Mouse (Mus musculus): Measurements from ENCODE around the gene Lrp1. TPM values are rescaled to one million over a fixed set of nuclear protein-coding genes. Genes with fewer than 3 reads are reported as not detected.

Gene Lrp1
- polyA plus RNA-seq, 1 experiment from 2014 or later, result 55.5 TPM

DNA sequence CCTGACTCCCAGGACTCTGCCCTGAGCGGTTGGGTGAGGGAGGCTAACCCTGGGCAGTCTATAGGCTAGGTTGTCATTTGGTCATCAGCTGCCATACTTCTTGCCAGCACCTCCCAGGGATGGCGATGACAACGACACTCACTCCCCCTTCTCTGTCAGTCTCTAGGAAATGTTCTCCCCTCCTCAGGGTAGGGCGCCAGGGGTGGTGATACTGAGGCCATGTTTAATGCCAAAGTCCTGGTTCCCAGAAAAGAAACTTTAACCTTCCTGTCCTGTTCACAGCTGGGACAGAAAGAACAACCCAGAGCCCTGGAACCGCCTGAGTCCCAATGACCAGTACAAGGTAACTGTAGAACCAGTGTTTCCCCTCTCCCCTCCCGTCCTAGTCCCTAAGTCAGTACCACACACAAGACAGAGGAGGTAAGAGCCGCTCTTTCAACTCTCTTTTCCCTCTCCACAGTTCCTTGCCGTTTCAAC lies 104.9 kb downstream of the Lrp1 start:
- Histone ChIP-seq H3K9me3 (replicated peaks; ENCODE audit: control insufficient read depth, low read length) (no peaks in the 10 kb centered on the region), H3K4me1 (ENCODE audit: control insufficient read depth, insufficient read depth, low read length) (peaks cover 32% of the 10 kb centered on the region), H3K4me2 (ENCODE audit: low read depth, low read length) (peak overlapping the region; percentile 36; the same call in 1 of the 2 replicates), H3K36me3 (replicated peaks; ENCODE audit: control insufficient read depth, insufficient read depth, low read depth, low read length) (no peaks in the 10 kb centered on the region; the same call in 1 of the 2 replicates), H3K27me3 (ENCODE audit: control insufficient read depth, insufficient read depth, low read length) (peaks cover 37% of the 10 kb centered on the region), H3K4me3 (ENCODE audit: low read depth, low read length) (no peak overlapping the region; the same call in 1 of the 2 replicates), H3K9ac (replicated peaks; ENCODE audit: low read length) (no peak overlapping the region; the same call in 1 of the 2 replicates), H3K27ac (replicated peaks; ENCODE audit: low read depth, low read length) (no peak overlapping the region)
- 17% methylated on average over 8 of the region's 8 CpGs for WGBS
- ATAC-seq (replicated peaks; ENCODE audit: insufficient number of reproducible peaks, low FRiP score, low TSS enrichment, low read depth) (no peak), DNase-seq (ENCODE audit: low spot score) (no peak)

DNA sequence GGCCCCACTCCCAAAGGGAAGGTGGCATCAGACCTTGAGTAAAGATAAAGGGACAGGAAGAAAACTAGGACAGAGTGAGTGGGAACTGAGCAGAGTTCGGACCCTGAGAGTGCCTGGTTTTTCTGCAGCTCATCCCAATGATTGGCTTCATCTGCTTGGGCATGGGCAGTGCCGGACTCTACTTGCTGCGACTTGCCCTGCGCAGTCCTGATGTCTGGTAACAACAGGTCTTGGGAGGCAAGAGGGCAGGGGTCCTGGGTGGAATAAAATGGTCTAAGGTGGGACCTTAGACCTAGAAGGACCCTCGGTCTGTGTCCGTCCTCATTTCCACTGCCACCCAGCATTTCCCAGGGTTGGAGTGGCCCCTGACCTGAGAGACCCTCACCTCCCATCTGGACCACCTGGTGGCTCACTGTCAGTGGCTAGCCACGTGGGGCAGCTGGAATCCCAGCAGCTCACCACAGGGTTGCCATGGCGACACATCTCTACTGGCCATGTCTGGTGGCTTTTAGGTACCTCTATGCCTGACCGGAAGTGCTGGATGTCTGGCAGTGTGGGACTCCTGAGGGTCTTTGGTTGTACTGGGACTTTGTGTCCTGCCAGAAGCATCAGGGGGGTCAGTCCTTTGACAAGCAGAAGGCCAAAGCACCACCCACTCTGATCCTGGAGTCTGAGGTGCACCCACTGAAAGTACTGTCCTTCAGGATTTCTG lies 105.5 kb downstream of the Lrp1 start:
- no peak overlapping the region for H3K4me3 ChIP-seq (ENCODE audit: low read depth, low read length)
- H3K36me3 ChIP-seq (replicated peaks; ENCODE audit: control insufficient read depth, insufficient read depth, low read depth, low read length), result no peaks in the 10 kb centered on the region; the same call in 1 of the 2 replicates
- H3K27ac ChIP-seq (replicated peaks; ENCODE audit: low read depth, low read length), result no peak overlapping the region
- H3K9me3 ChIP-seq (replicated peaks; ENCODE audit: control insufficient read depth, low read length), result no peaks in the 10 kb centered on the region
- H3K4me2 ChIP-seq (ENCODE audit: low read depth, low read length), result no peak overlapping the region
- DNase-seq (ENCODE audit: low spot score) (no peak), ATAC-seq (replicated peaks; ENCODE audit: insufficient number of reproducible peaks, low FRiP score, low TSS enrichment, low read depth) (no peak)
- no peak overlapping the region for H3K9ac ChIP-seq (replicated peaks; ENCODE audit: low read length)
- 29% methylated on average over 9 of the region's 9 CpGs for WGBS
- H3K27me3 ChIP-seq (ENCODE audit: control insufficient read depth, insufficient read depth, low read length), result peaks cover 41% of the 10 kb centered on the region
- H3K4me1 ChIP-seq (ENCODE audit: control insufficient read depth, insufficient read depth, low read length), result peaks cover 32% of the 10 kb centered on the region

DNA sequence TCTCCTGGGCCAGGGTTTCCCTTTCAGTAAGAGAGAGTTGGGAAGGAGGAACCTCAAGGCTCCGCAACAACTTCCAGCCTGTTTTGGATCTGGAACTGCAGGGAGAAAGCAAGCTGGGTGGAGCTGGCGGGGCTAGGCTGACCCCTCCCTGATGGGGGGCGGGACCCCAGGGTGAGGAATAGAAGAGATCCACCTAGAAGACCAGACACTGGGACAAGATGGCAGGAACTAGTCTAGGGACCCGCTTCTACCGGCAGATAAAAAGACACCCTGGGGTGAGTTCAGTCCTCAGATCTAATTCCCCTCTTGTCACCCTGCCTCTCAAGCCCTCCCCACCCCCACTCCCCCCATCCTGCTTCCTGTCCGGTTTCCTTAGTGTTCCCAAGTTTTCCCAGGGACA lies 106.2 kb downstream of the Lrp1 start, which contains the start of gene Ndufa4l2:
Gene Ndufa4l2, plus strand, starts transcription at position 204 of the 400 bp plus-strand sequence.
- H3K4me3 ChIP-seq (ENCODE audit: low read depth, low read length), result no peak within 1 kb of the TSS
- DNase-seq (ENCODE audit: low spot score) (no peak), ATAC-seq (replicated peaks; ENCODE audit: insufficient number of reproducible peaks, low FRiP score, low TSS enrichment, low read depth) (no peak)
- H3K4me2 ChIP-seq (ENCODE audit: low read depth, low read length), result peak within 1 kb of the TSS; percentile 38; the same call in 1 of the 2 replicates
- no peak within 1 kb of the TSS for H3K27ac ChIP-seq (replicated peaks; ENCODE audit: low read depth, low read length)
- peaks cover 33% of the 10 kb centered on the region for H3K4me1 ChIP-seq (ENCODE audit: control insufficient read depth, insufficient read depth, low read length)
- WGBS, result 7% methylated on average over 6 of the region's 6 CpGs
- no peak within 1 kb of the TSS for H3K9ac ChIP-seq (replicated peaks; ENCODE audit: low read length)
- H3K36me3 ChIP-seq (replicated peaks; ENCODE audit: control insufficient read depth, insufficient read depth, low read depth, low read length), result no peaks in the 10 kb centered on the region; the same call in 1 of the 2 replicates
- peaks cover 43% of the 10 kb centered on the region for H3K27me3 ChIP-seq (ENCODE audit: control insufficient read depth, insufficient read depth, low read length)
- H3K9me3 ChIP-seq (replicated peaks; ENCODE audit: control insufficient read depth, low read length), result no peaks in the 10 kb centered on the region

DNA sequence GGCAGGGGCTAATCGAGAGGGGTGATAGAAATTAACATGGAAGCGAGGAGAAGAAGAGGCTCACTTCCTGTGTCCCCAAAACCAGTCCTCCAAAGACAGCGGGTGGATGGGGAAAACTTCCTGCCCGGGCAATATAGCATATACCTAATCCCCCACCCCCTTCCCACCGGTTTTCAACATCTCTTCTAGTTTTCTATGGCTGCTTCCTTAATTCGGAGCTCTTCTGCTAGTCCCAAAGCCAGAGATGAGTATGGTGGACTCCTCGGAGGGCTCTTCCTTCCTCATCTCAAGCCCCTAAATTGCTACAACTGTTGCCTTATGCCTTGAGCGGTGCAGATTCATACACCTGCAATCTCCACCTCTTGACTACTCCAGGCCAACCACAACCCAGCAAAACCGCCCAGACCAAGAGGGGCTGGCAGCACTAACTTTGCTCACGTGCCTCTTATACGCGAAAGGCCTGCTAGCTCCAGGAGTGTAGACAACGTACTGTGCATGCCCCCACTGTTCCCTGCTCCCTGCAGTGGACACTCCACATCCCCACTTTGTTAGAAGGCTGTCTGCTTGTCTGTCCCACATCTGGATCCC lies 106.7 kb downstream of the Lrp1 start:
- peaks cover 38% of the 10 kb centered on the region for H3K4me1 ChIP-seq (ENCODE audit: control insufficient read depth, insufficient read depth, low read length)
- no peak overlapping the region for H3K4me3 ChIP-seq (ENCODE audit: low read depth, low read length)
- 7% methylated on average over 13 of the region's 13 CpGs for WGBS

DNA sequence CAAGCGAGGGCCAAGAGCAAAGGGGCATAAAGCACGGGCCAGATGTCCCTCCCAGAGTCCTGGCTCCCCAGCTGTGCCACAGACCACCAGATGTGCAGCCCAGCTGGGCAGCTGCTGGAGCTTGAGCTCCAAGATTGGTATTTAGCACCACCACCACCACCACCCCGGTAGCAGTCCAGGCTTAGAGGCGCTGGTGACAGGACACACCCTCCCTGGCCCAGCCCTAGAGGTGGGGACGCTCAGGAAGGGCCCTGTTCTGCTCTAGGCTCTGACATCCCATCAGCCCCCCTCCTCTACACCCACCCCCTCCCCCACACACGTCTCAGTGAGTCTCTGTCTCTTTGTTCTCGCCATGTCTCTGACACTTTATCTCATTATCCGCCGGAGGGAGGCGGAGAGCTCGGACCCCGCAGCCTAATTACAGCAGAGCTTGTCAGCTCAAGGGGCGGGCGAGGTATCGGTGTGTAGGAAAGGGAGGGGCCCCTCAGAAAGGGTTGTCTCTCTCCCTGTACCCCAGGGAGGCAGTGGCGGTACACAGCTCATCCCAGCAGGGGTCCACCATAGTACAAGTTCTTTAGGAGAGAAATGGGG lies 107.4 kb downstream of the Lrp1 start:
- no peaks in the 10 kb centered on the region; the same call in 1 of the 2 replicates for H3K36me3 ChIP-seq (replicated peaks; ENCODE audit: control insufficient read depth, insufficient read depth, low read depth, low read length)
- ATAC-seq (replicated peaks; ENCODE audit: insufficient number of reproducible peaks, low FRiP score, low TSS enrichment, low read depth) (0 out of 2 replicates have a peak, but pooled peaks have one; percentile 32), DNase-seq (ENCODE audit: low spot score) (no peak)
- no peak overlapping the region for H3K9ac ChIP-seq (replicated peaks; ENCODE audit: low read length)
- H3K27ac ChIP-seq (replicated peaks; ENCODE audit: low read depth, low read length), result peak overlapping the region; percentile 41; the same call in 1 of the 2 replicates
- under 1% methylated on average over 15 of the region's 16 CpGs for WGBS
- H3K27me3 ChIP-seq (ENCODE audit: control insufficient read depth, insufficient read depth, low read length), result peaks cover 51% of the 10 kb centered on the region
- no peaks in the 10 kb centered on the region for H3K9me3 ChIP-seq (replicated peaks; ENCODE audit: control insufficient read depth, low read length)
- peak overlapping the region; percentile 38 for H3K4me2 ChIP-seq (ENCODE audit: low read depth, low read length)
- peak overlapping the region; percentile 15 for H3K4me3 ChIP-seq (ENCODE audit: low read depth, low read length)
- peaks cover 40% of the 10 kb centered on the region for H3K4me1 ChIP-seq (ENCODE audit: control insufficient read depth, insufficient read depth, low read length)

More for the DNA sequence above, 106.7 kb downstream of the Lrp1 start:
- H3K4me2 ChIP-seq (ENCODE audit: low read depth, low read length), result no peak overlapping the region; the same call in 1 of the 2 replicates
- H3K27ac ChIP-seq (replicated peaks; ENCODE audit: low read depth, low read length), result no peak overlapping the region
- no peak overlapping the region for H3K9ac ChIP-seq (replicated peaks; ENCODE audit: low read length)
- H3K27me3 ChIP-seq (ENCODE audit: control insufficient read depth, insufficient read depth, low read length), result peaks cover 48% of the 10 kb centered on the region
- DNase-seq (ENCODE audit: low spot score) (no peak), ATAC-seq (replicated peaks; ENCODE audit: insufficient number of reproducible peaks, low FRiP score, low TSS enrichment, low read depth) (no peak)
- no peaks in the 10 kb centered on the region for H3K9me3 ChIP-seq (replicated peaks; ENCODE audit: control insufficient read depth, low read length)
- H3K36me3 ChIP-seq (replicated peaks; ENCODE audit: control insufficient read depth, insufficient read depth, low read depth, low read length), result no peaks in the 10 kb centered on the region; the same call in 1 of the 2 replicates

DNA sequence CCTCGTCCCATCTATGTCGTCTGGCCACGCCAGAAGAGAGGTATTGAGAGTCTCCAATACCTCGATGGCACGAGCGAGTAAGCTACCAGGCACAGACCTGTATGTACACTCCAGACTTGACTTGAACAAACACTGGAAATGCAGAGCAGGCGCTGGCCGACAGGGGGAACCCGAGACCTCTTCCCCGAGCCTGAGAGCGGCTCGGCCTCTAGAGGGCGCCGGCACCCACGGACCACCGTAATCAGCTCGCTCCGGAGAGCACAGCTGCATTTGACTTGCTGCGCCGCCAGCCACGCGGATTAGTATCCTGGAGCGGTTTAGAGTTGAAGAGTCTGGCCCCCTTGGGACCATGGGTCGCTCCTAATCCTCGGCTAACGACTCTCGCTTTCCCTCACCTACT lies 108.1 kb downstream of the Lrp1 start:
- H3K4me2 ChIP-seq (ENCODE audit: low read depth, low read length), result peak overlapping the region; percentile 38
- ATAC-seq (replicated peaks; ENCODE audit: insufficient number of reproducible peaks, low FRiP score, low TSS enrichment, low read depth), result peak; percentile 44
- no peaks in the 10 kb centered on the region for H3K36me3 ChIP-seq (replicated peaks; ENCODE audit: control insufficient read depth, insufficient read depth, low read depth, low read length)
- H3K9ac ChIP-seq (replicated peaks; ENCODE audit: low read length), result no peak overlapping the region
- H3K4me1 ChIP-seq (ENCODE audit: control insufficient read depth, insufficient read depth, low read length), result peaks cover 40% of the 10 kb centered on the region
- peak overlapping the region; percentile 41; the same call in 1 of the 2 replicates for H3K27ac ChIP-seq (replicated peaks; ENCODE audit: low read depth, low read length)
- WGBS, result under 1% methylated on average over 27 of the region's 27 CpGs
- H3K9me3 ChIP-seq (replicated peaks; ENCODE audit: control insufficient read depth, low read length), result no peaks in the 10 kb centered on the region
- H3K4me3 ChIP-seq (ENCODE audit: low read depth, low read length), result peak overlapping the region; percentile 15; the same call in 1 of the 2 replicates
- H3K27me3 ChIP-seq (ENCODE audit: control insufficient read depth, insufficient read depth, low read length), result peaks cover 52% of the 10 kb centered on the region
- peak; percentile 93 for DNase-seq (ENCODE audit: low spot score)

DNA sequence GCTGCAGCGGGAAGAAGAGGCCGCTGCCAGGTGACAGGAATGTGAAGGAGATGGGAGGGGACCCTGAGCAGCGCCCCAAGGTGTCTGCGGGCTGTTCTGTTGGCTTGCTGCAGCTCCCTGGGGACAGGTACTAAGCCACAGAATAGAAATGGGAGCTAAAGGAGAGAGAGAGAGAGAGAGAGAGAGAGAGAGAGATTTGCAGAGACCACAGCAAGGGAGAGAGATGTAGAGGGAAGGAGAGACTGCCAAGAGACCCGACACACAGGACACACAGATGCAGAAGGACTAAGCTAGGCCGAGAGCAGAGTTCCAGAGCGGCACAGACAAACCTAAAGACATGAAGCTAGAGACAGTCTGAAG lies 108.7 kb downstream of the Lrp1 start:
- no peak overlapping the region for H3K27ac ChIP-seq (replicated peaks; ENCODE audit: low read depth, low read length)
- H3K4me2 ChIP-seq (ENCODE audit: low read depth, low read length), result peak overlapping the region; percentile 95
- no peak for DNase-seq (ENCODE audit: low spot score)
- H3K36me3 ChIP-seq (replicated peaks; ENCODE audit: control insufficient read depth, insufficient read depth, low read depth, low read length), result no peaks in the 10 kb centered on the region
- H3K4me3 ChIP-seq (ENCODE audit: low read depth, low read length), result peak overlapping the region; percentile 41
- H3K4me1 ChIP-seq (ENCODE audit: control insufficient read depth, insufficient read depth, low read length), result peaks cover 40% of the 10 kb centered on the region
- WGBS, result under 1% methylated on average over 7 of the region's 7 CpGs
- no peak for ATAC-seq (replicated peaks; ENCODE audit: insufficient number of reproducible peaks, low FRiP score, low TSS enrichment, low read depth)
- H3K9me3 ChIP-seq (replicated peaks; ENCODE audit: control insufficient read depth, low read length), result no peaks in the 10 kb centered on the region
- H3K27me3 ChIP-seq (ENCODE audit: control insufficient read depth, insufficient read depth, low read length), result peaks cover 56% of the 10 kb centered on the region
- peak overlapping the region; percentile 59 for H3K9ac ChIP-seq (replicated peaks; ENCODE audit: low read length)
